Mouse (Mus musculus) CH12.LX (cell line): ENCODE measurements around the gene Prr23a2.

Experiments used
- CHD1 ChIP-seq: IDR thresholded peaks from 2 replicates; pipeline ENCODE4 v1.6.1; 2012; ENCODE audit warnings: low read depth, low read length, improper control_type of control experiment, inconsistent platforms
- CTCF ChIP-seq, 2 experiments: IDR thresholded peaks in 1 of 2; conservative IDR thresholded peaks in 1 of 2; 2 replicates each; pipeline ENCODE4 v1.5.1; 2011 to 2012; ENCODE audit warnings: low read depth in 2 of 2, low read length in 2 of 2, improper control_type of control experiment in 1 of 2, inconsistent platforms in 1 of 2, mild to moderate bottlenecking in 1 of 2, moderate library complexity in 1 of 2
- EP300 ChIP-seq: IDR thresholded peaks from 2 replicates; pipeline ENCODE4 v1.6.1; 2011; ENCODE audit warnings: low read length, improper control_type of control experiment
- MEF2A ChIP-seq: IDR thresholded peaks from 2 replicates; pipeline ENCODE4 v1.6.1; 2014; ENCODE audit warnings: low read depth, mild to moderate bottlenecking, inconsistent platforms, low read length, improper control_type of control experiment, borderline replicate concordance
- POLR2A ChIP-seq: IDR thresholded peaks from 2 replicates; pipeline ENCODE4 v1.6.1; 2011; ENCODE audit warnings: low read depth, mild to moderate bottlenecking, improper control_type of control experiment, low read length
- POLR2AphosphoS2 ChIP-seq: IDR thresholded peaks from 2 replicates; pipeline ENCODE4 v1.6.1; 2011; ENCODE audit warnings: low read depth, low read length, improper control_type of control experiment
- SMC3 ChIP-seq: IDR thresholded peaks from 2 replicates; pipeline ENCODE4 v1.6.1; 2011; ENCODE audit warnings: low read depth, low read length, improper control_type of control experiment
- TBP ChIP-seq: conservative IDR thresholded peaks from 2 replicates; pipeline ENCODE4 v1.6.1; 2011; ENCODE audit warnings: low read depth, low read length, improper control_type of control experiment
- TCF12 ChIP-seq: IDR thresholded peaks from 2 replicates; pipeline ENCODE4 v1.6.1; 2014; ENCODE audit warnings: low read depth, mild to moderate bottlenecking, inconsistent platforms, low read length, improper control_type of control experiment
- USF1 ChIP-seq: IDR thresholded peaks from 2 replicates; pipeline ENCODE4 v1.6.1; 2014; ENCODE audit warnings: low read depth, mild to moderate bottlenecking, inconsistent platforms, low read length, improper control_type of control experiment

- no peak for TF ChIP-seq MEF2A
- TF ChIP-seq POLR2A = no peak
- no peak for TF ChIP-seq TBP
- TF ChIP-seq SMC3 = no peak
- TF ChIP-seq CTCF (conservative IDR thresholded peaks at IDR 0.05 in 1 of 2, IDR thresholded peaks at IDR 0.05 in 1 of 2; ENCODE audit: low read depth in 2 of 2, low read length in 2 of 2) = no peak
- no peak for TF ChIP-seq EP300
- TF ChIP-seq CHD1 = no peak
- no peak for TF ChIP-seq TCF12
- TF ChIP-seq POLR2AphosphoS2 = no peak
- no peak for TF ChIP-seq USF1
Observed at GRCm38 (mm10) chr9:98807631-98808030, 48.7 kb upstream of the Prr23a2 start.
